Mouse (Mus musculus) forebrain, postnatal 0 days (tissue): ENCODE results near the gene Grik3. TPM values are rescaled to one million over a fixed set of nuclear protein-coding genes. Genes with fewer than 3 reads are reported as not detected.

ENCODE experiments used
- ATAC-seq: fragments of 200-750 bp; cut with Nextera tagmentation; 2 replicates; pipeline ENCODE4 v1.8.0; 2017; ENCODE audit warnings: mild to moderate bottlenecking, moderate library complexity
- DNase-seq: peaks from one replicate; pipeline ENCODE4 v3.0.0-alpha.2; 2015
- H3K27ac ChIP-seq: fragments of 300-500 bp; sonication (generic); 2 replicates; pipeline ENCODE4 v1.5.1; 2014; ENCODE audit warnings: low read depth, mild to moderate bottlenecking, antibody characterized with exemption, low read length, moderate library complexity, mixed read lengths
- H3K27me3 ChIP-seq: fragments of 300-500 bp; sonication (generic); 2 replicates; pipeline ENCODE4 v1.6.1; 2014; ENCODE audit warnings: mild to moderate bottlenecking, low read length, mixed read lengths; ENCODE audit not compliant: insufficient read depth
- H3K36me3 ChIP-seq: fragments of 300-500 bp; sonication (generic); 2 replicates; pipeline ENCODE4 v1.6.1; 2014; ENCODE audit warnings: mild to moderate bottlenecking, moderate library complexity; ENCODE audit not compliant: insufficient read depth
- H3K4me1 ChIP-seq: fragments of 300-500 bp; sonication (generic); 2 replicates; pipeline ENCODE4 v1.6.1; 2014; ENCODE audit warnings: antibody characterized with exemption; ENCODE audit not compliant: insufficient read depth
- H3K4me2 ChIP-seq: fragments of 300-500 bp; sonication (generic); 2 replicates; pipeline ENCODE4 v1.6.1; 2014; ENCODE audit warnings: low read depth, mild to moderate bottlenecking, moderate library complexity
- H3K4me3 ChIP-seq: fragments of 300-500 bp; sonication (generic); 2 replicates; pipeline ENCODE4 v1.5.1; 2014; ENCODE audit warnings: low read depth, low read length, mixed read lengths
- H3K9ac ChIP-seq: fragments of 300-500 bp; sonication (generic); 2 replicates; pipeline ENCODE4 v1.6.1; 2014; ENCODE audit warnings: mild to moderate bottlenecking
- H3K9me3 ChIP-seq: fragments of 300-500 bp; sonication (generic); 2 replicates; pipeline ENCODE4 v1.6.1; 2016; ENCODE audit warnings: low read length
- CTCF ChIP-seq: sonication (generic); IDR thresholded peaks from 2 replicates; pipeline ENCODE4 v1.5.1; 2016; ENCODE audit warnings: antibody characterized with exemption, control low read depth, low read depth
- WGBS: fragments of 180-500 bp; shearing (Covaris S2); extraction: QIAGEN DNeasy Blood & Tissue Kit; methylation state at CpG from one replicate; pipeline ENCODE4 v1.1.7; 2014; 5-methylcytosine and 5-hydroxymethylcytosine counted together
- polyA plus RNA-seq: library from polyadenylated mRNA; unstranded; fragments of >200 nt; fragmentation: Nextera tagmentation; extraction: Ambion mirVana; gene quantifications from 2 replicates; pipeline ENCODE4 v1.2.1, GENCODE M21; 2015
- total RNA-seq: library from RNA; depleted of rRNA; stranded (reverse); fragments of >200 nt; gene quantifications from 2 replicates; pipeline ENCODE4 v1.2.3, GENCODE M21; 2014

Gene Grik3
- total and polyA plus RNA-seq, 2 experiments from 2014 or later = 4.3 to 23.1 TPM

DNA sequence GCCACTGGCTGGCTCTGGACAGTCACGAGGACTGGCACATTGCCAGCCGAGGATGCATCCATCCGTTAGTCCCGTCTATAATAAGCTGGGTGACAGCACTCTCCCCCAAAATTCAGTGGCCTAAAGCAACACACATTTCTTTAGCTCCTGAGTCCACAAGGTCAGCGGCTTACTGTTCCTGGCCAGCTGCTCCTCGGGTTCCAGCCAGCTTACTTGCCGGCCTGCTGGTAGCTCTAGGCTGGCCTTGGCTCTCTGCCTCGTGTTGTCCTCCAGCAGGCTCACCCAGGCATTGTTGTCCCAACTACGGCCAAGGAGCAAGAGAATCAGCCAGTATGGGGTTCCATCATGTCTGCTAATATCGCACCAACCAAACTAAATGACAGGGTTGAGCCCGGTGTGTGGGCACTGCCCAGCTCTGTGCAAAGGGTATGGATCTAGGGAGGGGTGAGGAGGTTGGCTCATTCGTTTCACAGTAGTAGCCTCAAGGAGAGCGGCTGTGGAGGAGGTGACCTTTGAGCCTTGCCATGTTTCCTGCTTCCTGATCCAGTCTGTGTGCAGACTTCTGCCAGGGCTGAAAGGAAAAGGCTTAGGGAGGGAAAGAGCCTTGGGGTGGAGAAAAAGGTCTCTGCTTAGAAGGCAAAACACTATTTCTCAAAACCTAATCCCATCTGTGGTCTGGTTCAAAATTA lies 146.3 kb downstream of the Grik3 start:
- 54% methylated on average over 13 of the region's 13 CpGs for WGBS
- H3K4me2 ChIP-seq = no peak overlapping the region
- no peak for ATAC-seq
- no peak overlapping the region for H3K9ac ChIP-seq
- H3K27ac ChIP-seq = no peak overlapping the region
- no peak for TF ChIP-seq CTCF
- H3K4me3 ChIP-seq = no peak overlapping the region
- H3K9me3 ChIP-seq = no peaks in the 10 kb centered on the region
- no peak for DNase-seq
- H3K27me3 ChIP-seq = no peaks in the 10 kb centered on the region
- H3K4me1 ChIP-seq = no peaks in the 10 kb centered on the region
- peaks cover 10% of the 10 kb centered on the region; the same call in 1 of the 2 replicates for H3K36me3 ChIP-seq

DNA sequence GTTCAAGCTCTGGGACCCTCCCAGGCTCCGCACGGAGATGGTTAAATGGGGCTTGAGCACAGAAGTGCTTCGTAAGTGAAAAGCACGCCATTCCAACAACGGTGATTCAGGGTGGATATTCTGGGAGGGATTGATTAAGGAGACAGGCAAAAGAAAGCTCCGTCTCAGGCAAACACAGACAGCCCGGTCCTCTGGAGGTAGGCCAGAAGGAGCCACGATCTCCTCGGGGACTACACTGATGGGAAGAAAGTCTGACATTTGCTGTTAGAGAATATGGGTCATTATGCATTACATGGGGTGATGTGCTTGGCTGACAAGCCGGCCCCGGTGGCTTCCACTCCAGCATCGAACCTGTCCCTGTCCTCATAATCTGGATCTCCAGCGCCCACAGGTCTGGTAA lies 146.9 kb downstream of the Grik3 start:
- TF ChIP-seq CTCF = no peak
- no peaks in the 10 kb centered on the region for H3K27me3 ChIP-seq
- peaks cover 9% of the 10 kb centered on the region; the same call in 1 of the 2 replicates for H3K36me3 ChIP-seq
- no peak for ATAC-seq
- no peaks in the 10 kb centered on the region for H3K4me1 ChIP-seq
- no peaks in the 10 kb centered on the region for H3K9me3 ChIP-seq
- H3K27ac ChIP-seq = no peak overlapping the region
- DNase-seq = no peak
- no peak overlapping the region for H3K4me2 ChIP-seq
- WGBS = 78% methylated on average over 13 of the region's 13 CpGs
- H3K4me3 ChIP-seq = no peak overlapping the region
- H3K9ac ChIP-seq = no peak overlapping the region

DNA sequence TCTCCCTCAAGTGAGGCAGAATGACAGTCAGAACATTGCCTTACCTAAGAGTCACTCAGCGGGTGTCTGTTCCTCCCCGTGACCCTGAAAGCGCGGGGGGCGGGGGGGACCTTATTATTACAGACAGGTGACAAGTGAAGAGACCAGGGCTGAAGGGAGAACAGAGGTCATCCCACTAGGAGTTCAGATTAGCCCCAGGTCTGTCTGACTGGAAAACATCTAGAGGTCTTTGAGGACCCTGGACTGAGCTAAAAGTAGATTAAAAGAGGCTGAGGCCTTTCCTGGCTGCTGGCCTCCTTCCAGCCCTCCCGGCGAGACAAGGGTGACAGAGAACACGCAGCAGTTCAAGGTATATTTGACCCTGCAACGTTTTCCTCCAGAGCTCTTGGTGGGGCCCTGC lies 150.0 kb downstream of the Grik3 start:
- no peak for DNase-seq
- 85% methylated on average over 9 of the region's 9 CpGs for WGBS
- TF ChIP-seq CTCF = no peak
- Histone ChIP-seq H3K4me1 (peaks cover 7% of the 10 kb centered on the region; the same call in 1 of the 2 replicates), H3K4me3 (no peak overlapping the region), H3K36me3 (peaks cover 11% of the 10 kb centered on the region; the same call in 1 of the 2 replicates), H3K27me3 (no peaks in the 10 kb centered on the region), H3K4me2 (no peak overlapping the region), H3K9me3 (no peaks in the 10 kb centered on the region), H3K9ac (no peak overlapping the region), H3K27ac (no peak overlapping the region)
- ATAC-seq = no peak

DNA sequence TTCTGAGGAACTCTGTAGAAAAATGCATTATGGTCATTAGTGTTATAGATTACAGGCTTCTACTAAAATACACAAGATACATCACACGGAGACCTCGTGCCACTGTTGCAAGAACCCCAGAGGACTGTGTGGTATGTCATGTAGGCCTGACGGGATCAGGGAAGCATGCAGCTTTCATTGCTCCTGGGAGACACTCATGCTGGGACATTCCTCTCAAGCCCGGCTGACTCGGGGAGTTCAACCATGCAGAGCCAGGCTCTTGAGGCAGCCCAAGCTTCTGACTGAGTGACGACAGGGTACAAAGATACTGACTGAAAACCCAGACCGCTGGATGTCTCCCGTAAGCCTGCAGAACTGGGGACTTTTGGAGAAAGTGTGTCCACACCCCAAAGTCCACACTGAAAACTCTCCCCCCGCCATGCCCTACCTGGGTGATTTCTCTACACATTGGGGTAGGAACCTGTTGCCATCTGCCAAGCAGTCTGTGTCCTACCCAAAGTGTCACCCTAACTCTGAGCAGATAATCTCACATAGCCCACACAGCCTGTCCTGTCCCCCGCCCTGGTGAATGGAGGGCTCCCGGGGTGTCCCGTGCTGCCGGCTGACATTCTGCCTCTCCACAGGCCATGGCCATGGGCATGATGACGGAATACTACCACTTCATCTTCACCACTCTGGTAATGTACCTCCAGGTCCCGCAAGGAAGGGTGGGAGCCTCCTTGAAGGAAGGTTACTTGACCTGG lies 150.6 kb downstream of the Grik3 start:
- TF ChIP-seq CTCF = no peak
- H3K36me3 ChIP-seq = peaks cover 11% of the 10 kb centered on the region; the same call in 1 of the 2 replicates
- no peak overlapping the region for H3K9ac ChIP-seq
- no peak overlapping the region for H3K4me3 ChIP-seq
- DNase-seq (no peak), ATAC-seq (no peak)
- H3K27ac ChIP-seq = no peak overlapping the region
- peaks cover 7% of the 10 kb centered on the region; the same call in 1 of the 2 replicates for H3K4me1 ChIP-seq
- 88% methylated on average over 15 of the region's 15 CpGs for WGBS
- H3K27me3 ChIP-seq = no peaks in the 10 kb centered on the region
- H3K4me2 ChIP-seq = no peak overlapping the region
- no peaks in the 10 kb centered on the region for H3K9me3 ChIP-seq

DNA sequence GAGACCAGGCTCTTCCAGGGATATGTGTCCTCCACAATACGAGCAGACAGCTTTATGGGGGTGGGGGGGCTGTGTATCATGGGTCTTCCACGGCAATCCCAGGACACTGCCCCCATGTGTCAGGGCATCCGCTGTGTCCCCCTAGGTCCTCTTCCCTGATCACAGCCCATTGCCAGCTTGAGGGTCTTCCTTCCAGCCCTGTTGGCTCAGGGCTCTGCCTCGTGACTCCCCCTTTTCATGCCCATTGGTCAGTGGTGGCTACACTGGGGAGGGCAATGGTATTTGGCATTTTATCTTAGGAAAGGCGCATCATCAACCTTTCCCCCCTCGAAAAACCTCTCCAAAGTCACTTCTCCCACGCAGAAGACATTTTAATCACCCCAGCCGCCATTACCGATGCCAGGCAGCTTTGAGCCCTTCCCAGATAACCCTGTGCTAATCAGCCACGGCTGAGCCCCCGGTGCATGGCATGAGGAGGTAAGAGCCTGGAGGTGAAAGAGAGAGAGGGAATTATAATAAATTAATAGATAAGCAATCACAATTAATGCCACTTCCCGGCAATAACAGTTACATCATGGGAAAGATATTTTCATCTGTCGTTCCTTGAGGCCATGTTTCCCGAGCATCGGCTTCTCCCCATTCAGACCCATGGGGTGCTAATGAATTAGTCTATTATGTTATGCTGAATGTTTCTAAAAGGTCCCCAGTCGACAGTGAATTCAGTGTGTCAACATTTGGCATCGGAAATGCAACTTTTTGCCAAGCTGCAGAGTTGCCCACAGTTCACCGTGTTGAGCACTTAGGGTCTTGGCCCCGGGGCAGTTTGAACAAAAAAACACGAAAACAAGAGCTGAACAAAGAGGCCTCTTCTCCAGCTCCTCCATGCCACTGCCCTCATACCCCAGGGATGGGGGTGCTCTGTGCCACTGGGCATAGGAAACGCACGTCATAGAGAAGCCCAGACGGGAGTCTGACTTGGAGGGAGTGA lies 154.4 kb downstream of the Grik3 start:
- Histone ChIP-seq H3K27me3 (no peaks in the 10 kb centered on the region), H3K4me2 (no peak overlapping the region), H3K4me3 (no peak overlapping the region), H3K9ac (no peak overlapping the region), H3K36me3 (peaks cover 11% of the 10 kb centered on the region; the same call in 1 of the 2 replicates), H3K4me1 (peaks cover 7% of the 10 kb centered on the region; the same call in 1 of the 2 replicates), H3K27ac (0 out of 2 replicates have a peak overlapping the region, but pooled peaks have one; percentile 21), H3K9me3 (no peaks in the 10 kb centered on the region)
- WGBS = 28% methylated on average over 23 of the region's 23 CpGs
- TF ChIP-seq CTCF = peak; percentile 10; the same call in 1 of the 2 replicates
- peak; percentile 82 for ATAC-seq
- peak; percentile 80 for DNase-seq

DNA sequence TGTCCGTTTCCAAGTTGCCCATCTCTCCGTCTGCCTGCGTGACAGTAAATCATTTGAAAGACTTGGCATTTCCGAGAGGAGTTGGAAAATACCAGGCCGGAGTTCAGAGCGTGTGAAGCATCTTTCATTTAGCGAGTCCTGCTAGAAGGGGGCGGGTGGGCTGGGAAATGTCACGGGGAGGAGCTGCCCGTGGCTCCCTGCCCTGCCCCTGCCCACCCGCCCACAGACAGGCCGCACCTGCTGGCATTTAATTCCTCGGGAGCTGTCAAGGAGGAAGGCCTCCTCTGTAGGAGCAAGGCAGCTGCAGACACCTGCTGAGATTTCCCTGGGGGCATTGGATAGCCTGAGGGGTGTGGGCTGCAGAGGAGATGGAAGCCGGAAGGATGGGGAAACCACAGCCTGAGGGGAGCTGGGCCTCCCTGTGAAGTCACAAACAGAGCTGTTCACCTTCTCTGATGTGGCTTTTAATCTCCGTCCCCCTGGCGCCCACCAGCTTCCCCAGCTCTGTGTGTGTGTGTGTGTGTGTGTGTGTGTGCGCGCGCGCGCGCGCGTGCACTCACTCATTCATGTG lies 161.3 kb downstream of the Grik3 start:
- DNase-seq = no peak
- H3K27ac ChIP-seq = no peak overlapping the region
- H3K9ac ChIP-seq = no peak overlapping the region
- no peaks in the 10 kb centered on the region for H3K27me3 ChIP-seq
- no peak overlapping the region for H3K4me2 ChIP-seq
- H3K4me1 ChIP-seq = no peaks in the 10 kb centered on the region
- no peaks in the 10 kb centered on the region for H3K9me3 ChIP-seq
- WGBS = 46% methylated on average over 24 of the region's 24 CpGs
- H3K4me3 ChIP-seq = no peak overlapping the region
- TF ChIP-seq CTCF = no peak
- H3K36me3 ChIP-seq = peaks cover 3% of the 10 kb centered on the region; the same call in 1 of the 2 replicates
- no peak for ATAC-seq
